Mouse (Mus musculus): Measurements from ENCODE around the gene Zfp454. TPM values are rescaled to one million over a fixed set of nuclear protein-coding genes. Genes with fewer than 3 reads are reported as not detected.

Gene Zfp454
- polyA plus RNA-seq, 1 experiment from 2014 or later, result 14.1 TPM

GRCm38 (mm10) chr11:50827010-50827953 lies 60.2 kb downstream of the Zfp454 start, which contains the start of gene Zfp354c:
TSS of gene Zfp354c (minus strand) at chr11:50827724.
- Histone ChIP-seq H3K4me1 (peaks cover 12% of the 10 kb centered on the region), H3K9ac (peak within 1 kb of the TSS; percentile 82), H3K4me2 (replicated peaks) (peak within 1 kb of the TSS; percentile 75), H3K27ac (peak within 1 kb of the TSS; percentile 60), H3K9me3 (replicated peaks) (no peaks in the 10 kb centered on the region), H3K27me3 (no peaks in the 10 kb centered on the region), H3K4me3 (peak within 1 kb of the TSS; percentile 70), H3K36me3 (peaks cover 31% of the 10 kb centered on the region)
- 2% methylated on average over 45 of the region's 45 CpGs for WGBS
- peak; percentile 94 for ATAC-seq (ENCODE audit: low FRiP score)

- H3K36me3 ChIP-seq, result peaks cover 40% of the 10 kb centered on the region
- 70% methylated on average over 2 of the region's 2 CpGs for WGBS
- H3K9me3 ChIP-seq (replicated peaks), result no peaks in the 10 kb centered on the region
- H3K27ac ChIP-seq, result no peak overlapping the region
- H3K27me3 ChIP-seq, result no peaks in the 10 kb centered on the region
- peak overlapping the region; percentile 82 for H3K9ac ChIP-seq
- ATAC-seq (ENCODE audit: low FRiP score), result no peak
- peak overlapping the region; percentile 70 for H3K4me3 ChIP-seq
- H3K4me2 ChIP-seq (replicated peaks), result peak overlapping the region; percentile 75
- peaks cover 12% of the 10 kb centered on the region for H3K4me1 ChIP-seq
Measured at GRCm38 (mm10) chr11:50826214-50826613, 61.2 kb downstream of the Zfp454 start.

Other genes starting within 250 kb of the Zfp454 start
- 51.8 and 59.3 TPM in 2 replicates for gene Zfp354c, start 59.9 kb downstream of the Zfp454 start, polyA plus RNA-seq (2016; fragmentation: Nextera tagmentation; extraction: Ambion mirVana)
- 0.75 and 0.79 TPM in 2 replicates for gene Zfp879, start 46.1 kb downstream of the Zfp454 start, polyA plus RNA-seq (2016; fragmentation: Nextera tagmentation; extraction: Ambion mirVana)
- gene Grm6, start 37.0 kb downstream of the Zfp454 start, polyA plus RNA-seq (2016; fragmentation: Nextera tagmentation; extraction: Ambion mirVana), result not detected in 2 replicates
- 35.0 and 37.3 TPM in 2 replicates for gene Zfp2, start 28.5 kb upstream of the Zfp454 start, polyA plus RNA-seq (2016; fragmentation: Nextera tagmentation; extraction: Ambion mirVana)
- gene Zfp354b, start 44.0 kb upstream of the Zfp454 start, polyA plus RNA-seq (2016; fragmentation: Nextera tagmentation; extraction: Ambion mirVana), result 1.4 and 3.1 TPM in 2 replicates
- not detected in 2 replicates for gene 4933414I15Rik, start 56.1 kb upstream of the Zfp454 start, polyA plus RNA-seq (2016; fragmentation: Nextera tagmentation; extraction: Ambion mirVana)
- gene Prop1, start 66.1 kb upstream of the Zfp454 start, polyA plus RNA-seq (2016; fragmentation: Nextera tagmentation; extraction: Ambion mirVana), result not detected in 2 replicates
- not detected in 2 replicates for gene Olfr1378, start 78.9 kb upstream of the Zfp454 start, polyA plus RNA-seq (2016; fragmentation: Nextera tagmentation; extraction: Ambion mirVana)
- gene Olfr1377, start 94.3 kb upstream of the Zfp454 start, polyA plus RNA-seq (2016; fragmentation: Nextera tagmentation; extraction: Ambion mirVana), result not detected in 2 replicates
- gene Olfr51, start 115.9 kb upstream of the Zfp454 start, polyA plus RNA-seq (2016; fragmentation: Nextera tagmentation; extraction: Ambion mirVana), result not detected in 2 replicates
- gene Olfr54, start 126.6 kb upstream of the Zfp454 start, polyA plus RNA-seq (2016; fragmentation: Nextera tagmentation; extraction: Ambion mirVana), result not detected in 2 replicates
- not detected in 2 replicates for gene Olfr1375, start 160.5 kb upstream of the Zfp454 start, polyA plus RNA-seq (2016; fragmentation: Nextera tagmentation; extraction: Ambion mirVana)
- 10.1 and 10.3 TPM in 2 replicates for gene Zfp354a, start 171.6 kb upstream of the Zfp454 start, polyA plus RNA-seq (2016; fragmentation: Nextera tagmentation; extraction: Ambion mirVana)

Data from hindbrain, embryonic 12.5 days (tissue).